Mouse (Mus musculus) kidney, postnatal 36 days (tissue): ENCODE data around the gene Stra6.

Experiments used
- DNase-seq, 2 experiments: peaks; one replicate each; pipeline ENCODE4 v3.0.0; 2021 to 2022; ENCODE audit warnings: mixed read lengths in 2 of 2

Gene Stra6

DNA sequence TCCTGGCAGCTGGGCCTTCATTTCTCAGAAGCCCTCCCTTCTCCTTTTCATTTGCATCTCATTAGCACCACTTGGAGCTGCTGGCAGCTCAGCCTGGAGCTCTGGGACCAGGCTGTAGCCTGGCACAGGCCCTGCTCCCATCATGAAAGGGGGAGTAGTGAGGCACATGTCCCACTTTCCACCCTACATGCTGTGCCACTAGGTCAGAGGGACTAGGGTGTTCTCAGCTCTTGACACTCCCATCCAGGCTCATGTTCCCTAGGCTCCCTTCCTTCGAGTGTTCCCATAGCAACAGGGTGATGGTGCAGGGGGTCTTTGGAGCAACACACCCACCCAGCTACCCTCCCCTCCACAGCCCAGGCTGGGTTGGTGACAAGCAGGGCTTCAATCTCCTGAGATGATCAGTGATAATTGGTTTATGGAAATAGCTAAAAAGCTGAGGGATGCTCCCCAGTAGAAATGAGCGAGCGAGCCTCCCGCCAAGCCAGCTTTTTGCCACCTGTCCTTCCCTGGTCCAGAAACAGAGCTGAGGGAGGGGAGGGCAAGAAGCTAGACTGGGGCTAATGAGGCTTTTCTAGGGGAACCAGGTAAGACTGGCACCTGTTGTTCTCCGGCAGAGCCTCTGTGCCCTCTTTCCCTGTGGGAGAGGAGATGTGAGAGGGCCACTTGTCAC, 33.2 kb downstream of the Stra6 start:
- no peak for DNase-seq

DNA sequence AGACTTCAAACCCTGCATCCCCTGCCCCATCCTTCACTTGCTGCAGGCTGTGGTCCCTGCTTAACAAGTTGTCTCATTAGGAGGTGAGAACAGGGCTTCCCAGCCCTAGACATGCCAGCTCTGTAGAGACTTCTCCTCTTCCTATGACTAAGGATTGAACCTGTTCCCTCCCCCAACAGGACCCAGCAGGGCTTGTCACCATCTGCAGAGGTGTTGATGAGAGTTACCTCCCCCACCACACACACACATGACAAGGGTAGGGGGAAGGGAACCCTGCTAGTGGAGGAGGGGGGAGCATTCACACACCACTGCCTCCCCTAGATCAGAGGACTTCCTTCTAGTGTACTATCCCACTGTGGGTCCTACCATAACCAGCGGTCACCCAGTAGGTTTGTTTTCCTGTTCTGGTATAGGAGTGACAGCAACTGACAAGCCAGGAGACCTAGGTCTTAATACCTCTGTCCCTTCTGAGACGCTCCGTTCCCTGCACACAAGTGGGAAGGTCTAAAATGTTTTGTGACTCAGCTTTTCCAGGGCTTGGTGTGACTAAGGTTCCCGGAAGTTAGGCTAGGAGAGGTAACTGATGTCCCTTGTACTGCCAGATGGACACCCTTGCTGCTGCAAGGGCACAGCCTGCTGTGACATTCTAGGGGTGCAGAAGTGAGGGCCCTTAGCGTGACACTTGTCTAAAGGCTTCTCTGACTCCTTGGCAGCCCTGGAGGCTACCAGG, 36.4 kb downstream of the Stra6 start:
- no peak for DNase-seq

DNA sequence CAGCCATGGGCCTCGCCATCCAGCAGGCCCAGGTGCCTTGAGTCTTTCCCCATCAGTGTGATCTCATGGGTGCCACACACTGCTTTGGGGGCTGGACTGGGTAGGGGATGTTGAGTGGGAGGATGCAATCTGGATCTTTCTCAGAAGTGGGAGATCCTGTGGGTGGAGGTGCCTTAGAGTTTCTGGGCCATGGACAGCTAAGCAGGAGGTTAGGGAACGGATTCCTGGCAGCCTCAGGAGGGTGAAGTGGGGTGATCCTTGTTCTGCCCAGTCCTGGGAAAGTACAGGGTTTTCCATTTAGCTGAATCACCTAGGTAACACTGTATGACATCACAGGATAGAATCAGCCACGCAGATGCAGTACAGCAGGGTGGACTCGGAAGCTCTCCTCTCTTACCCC, 38.4 kb downstream of the Stra6 start:
- DNase-seq, result no peak

DNA sequence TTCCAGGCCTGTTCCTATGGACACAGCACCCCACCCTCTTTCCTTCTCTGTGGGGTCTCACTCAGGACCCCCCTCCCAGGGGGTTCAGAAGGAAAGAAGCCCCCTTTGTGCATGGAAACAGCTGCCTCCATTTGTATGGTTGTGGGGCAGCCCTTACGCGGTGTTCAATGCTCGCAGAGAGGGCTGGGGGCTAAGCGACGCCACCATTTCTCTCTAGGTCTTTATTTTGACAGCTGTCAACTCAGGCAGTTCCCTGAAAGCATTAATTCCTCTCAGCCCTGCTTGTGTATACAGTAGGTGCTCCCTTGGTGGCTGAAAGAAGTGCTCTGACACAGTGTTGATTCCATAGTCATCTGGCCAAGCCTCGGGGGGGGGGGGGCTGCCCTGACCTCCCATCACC, 40.1 kb downstream of the Stra6 start:
- DNase-seq, result no peak

DNA sequence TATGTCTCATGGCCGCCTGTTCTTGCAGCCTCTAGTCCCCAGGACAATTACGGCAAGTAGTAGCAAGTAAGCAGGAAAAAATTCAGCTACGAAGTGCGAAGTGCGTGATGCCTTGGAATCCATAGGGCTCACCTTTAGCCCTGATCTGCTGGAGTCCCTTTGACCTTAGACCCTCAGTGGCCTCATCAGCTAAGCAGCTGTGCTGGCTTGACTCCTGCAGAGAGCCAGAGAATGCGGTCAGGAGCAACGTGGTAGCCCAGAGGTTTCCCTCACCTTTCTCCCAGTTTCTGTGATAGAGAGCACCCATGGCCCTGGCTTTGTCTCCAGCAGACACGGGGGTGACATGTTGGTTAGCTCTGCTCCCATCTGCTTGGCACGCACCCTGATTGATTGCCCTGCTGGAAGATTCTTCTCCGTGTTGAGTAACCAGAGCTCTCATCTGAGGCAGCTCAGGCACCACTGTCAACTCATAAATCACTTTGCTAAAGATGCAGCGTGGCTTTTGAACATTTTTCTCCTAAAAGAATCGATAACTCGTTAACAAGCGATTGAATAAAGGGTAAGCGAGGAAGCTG, 42.1 kb downstream of the Stra6 start:
- DNase-seq, result no peak

DNA sequence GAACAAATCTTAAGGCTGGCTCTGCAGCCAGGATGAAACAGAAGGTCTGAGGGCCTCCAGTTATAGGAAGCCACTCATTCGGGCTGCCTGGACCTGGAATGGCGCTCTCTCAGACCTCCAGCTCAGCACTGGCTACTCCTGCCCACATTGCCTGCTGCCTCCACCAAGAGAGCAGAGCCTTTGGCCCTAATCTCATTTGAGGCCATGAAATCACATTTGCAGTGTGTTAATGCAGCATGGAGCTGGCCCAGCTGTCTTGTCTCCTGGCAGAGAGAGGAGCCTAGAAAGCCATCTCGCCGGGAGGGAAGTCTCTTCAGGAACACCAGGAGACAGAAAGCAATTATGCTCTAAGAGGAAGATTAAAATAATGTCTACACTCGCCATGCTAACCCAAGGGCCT, 43.9 kb downstream of the Stra6 start:
- DNase-seq, result no peak

DNA sequence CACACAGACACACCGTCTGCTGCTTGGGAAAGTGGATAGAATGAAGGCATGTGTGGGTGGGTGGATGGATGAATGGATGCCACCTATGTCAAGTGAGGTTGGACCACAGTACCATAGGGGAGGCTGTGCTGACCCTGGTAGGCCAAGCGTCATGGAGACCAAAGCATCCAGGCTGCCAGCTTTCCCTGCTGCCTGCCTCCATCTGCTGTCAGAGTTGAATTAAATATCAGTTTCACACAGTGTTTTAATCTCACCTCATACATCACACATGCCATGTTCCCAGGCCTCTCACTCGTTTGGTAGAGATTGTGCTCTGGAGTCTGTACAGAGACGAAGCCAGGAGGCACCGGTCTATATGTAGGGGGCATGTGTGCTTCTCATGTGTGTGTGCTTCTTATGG, 47.2 kb downstream of the Stra6 start:
- DNase-seq, result no peak

DNA sequence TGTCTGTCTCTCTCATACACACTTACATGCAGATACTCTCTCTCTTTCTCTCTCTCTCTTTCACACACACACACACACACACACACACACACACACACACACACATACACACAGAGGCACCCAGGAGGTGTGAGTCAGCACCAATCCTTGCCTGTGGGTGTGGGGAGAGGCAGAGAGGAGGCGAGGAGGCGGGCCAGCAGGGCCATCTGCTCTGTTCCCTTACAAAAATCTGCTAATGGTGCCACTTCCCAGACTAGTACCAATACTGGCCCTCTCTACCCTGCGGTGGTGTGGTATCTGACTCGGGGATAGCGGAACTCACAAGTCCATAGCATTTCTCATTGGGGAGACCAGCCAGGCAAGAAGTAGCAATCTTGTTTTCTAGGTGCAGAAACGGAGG, 47.8 kb downstream of the Stra6 start:
- no peak for DNase-seq

DNA sequence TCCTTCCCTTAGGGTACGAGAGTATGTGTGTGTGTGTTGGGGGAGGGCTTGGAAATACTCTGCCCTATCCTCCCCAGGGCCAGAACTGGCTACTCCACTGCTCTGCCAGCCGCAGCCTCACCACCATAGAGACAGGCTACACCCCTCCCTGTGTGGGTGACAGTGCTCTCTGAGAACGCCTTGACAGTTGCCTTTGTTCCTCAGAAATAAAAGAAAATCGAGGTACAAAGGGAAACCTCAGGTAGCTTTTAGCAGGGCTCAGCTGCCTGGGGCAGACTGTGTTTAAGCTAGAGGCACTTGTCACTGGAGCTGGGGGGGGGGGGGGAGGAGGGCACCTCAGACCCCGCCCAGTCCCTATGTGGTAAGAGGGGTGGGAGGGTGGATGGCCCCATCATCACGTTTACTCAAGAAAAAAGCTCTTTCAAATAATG, 48.7 kb downstream of the Stra6 start:
- DNase-seq, result no peak

DNA sequence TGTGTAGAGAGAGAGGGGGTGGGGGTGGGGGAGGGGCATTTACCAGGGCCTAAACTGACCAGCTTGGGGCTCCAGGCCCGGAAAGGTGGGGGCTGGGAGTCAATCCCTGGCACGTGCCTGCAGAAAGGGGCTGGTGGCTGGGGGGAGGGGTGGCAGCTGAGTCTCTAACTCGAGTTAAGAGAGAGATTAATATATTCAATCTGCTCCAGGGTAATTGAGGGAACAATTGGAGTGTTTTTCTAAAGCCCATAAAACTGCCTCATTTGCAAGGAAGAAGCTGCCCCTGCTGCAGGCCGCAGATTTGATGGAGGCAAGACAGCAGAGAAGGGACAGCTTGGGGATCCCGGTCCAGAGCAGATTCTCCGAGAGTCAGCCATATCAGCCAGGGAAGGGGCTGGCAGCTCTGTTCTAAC, 49.3 kb downstream of the Stra6 start:
- peak; percentile 23 to 32 for DNase-seq

DNA sequence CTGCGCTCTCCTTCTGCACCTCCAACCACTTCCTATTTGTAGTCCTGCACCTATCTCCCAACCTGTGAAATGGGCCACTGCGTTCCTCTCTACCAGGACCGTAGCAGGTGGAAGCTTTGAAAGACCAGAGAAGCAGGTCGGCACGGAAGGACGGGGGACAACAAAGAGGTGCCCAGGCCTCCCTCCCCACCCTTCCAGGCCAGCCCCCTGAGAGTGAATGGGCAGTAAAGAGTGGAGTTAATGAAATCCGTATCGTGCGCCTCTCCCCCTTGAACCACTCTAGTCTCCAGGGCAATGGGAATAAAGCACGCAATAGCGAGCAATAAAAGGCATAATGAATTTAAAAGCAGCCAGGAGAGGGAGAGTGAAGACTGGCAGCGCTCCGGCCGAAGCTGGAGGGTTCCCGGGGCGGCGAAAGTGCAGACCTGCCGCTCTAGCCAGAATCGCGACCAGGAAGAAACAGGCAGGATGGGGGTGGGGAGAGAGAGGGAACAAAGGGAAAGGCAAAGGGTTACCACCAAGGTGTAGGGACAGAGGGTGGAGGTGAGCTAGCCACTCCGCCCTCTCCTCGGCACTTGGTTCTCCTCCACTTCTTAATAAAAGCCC, 49.8 kb downstream of the Stra6 start:
- DNase-seq, result peak; percentile 8 to 36

DNA sequence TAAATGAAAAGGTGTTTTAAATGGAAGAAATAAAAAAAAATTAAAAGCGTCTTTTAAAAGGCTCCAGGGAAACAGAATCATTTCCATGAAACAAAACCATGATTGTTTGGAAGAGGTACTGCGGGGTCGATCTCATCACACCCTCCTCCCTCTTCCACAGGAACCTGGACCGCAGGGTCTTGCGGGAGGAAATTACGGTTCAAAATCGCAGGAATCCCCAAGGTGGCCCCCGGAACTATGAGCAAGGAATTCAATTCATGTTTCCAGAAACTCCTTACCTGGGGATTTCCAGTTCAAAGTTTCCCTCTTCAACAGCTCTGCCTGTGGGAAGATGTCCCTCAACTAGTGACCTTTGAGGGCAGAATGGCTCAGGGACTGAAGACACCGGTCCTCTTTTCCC, 50.4 kb downstream of the Stra6 start:
- no peak for DNase-seq

DNA sequence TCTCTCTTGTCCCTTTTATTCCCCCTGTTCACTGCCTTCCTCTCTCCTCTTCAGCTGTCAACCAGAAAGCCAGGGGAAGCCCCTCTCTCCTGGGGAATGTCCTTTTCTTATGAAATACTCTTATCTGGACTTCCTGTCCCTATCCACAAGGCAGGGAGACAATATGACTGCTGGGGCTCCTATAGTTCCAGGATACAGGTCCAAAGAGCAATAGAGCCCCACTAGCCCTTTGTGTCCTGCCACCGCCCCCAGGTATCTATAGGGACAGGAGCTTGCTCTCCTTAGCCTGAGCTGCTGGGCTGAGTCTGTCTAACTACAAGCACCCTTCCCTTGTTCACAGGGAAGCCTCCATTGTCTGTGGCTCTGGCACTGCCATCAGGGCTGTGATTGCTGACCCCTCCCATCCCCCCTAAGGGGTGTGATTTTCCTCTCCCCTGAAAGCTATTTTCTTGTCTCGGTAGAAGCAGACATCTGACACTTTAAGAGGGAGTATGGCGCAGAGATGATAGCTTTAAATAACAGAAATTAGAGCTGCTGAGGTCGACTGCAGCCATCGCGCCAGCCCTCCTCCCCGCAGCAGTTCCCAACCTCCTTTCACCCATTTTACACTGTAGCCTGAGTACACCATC, 51.8 kb downstream of the Stra6 start:
- no peak for DNase-seq

DNA sequence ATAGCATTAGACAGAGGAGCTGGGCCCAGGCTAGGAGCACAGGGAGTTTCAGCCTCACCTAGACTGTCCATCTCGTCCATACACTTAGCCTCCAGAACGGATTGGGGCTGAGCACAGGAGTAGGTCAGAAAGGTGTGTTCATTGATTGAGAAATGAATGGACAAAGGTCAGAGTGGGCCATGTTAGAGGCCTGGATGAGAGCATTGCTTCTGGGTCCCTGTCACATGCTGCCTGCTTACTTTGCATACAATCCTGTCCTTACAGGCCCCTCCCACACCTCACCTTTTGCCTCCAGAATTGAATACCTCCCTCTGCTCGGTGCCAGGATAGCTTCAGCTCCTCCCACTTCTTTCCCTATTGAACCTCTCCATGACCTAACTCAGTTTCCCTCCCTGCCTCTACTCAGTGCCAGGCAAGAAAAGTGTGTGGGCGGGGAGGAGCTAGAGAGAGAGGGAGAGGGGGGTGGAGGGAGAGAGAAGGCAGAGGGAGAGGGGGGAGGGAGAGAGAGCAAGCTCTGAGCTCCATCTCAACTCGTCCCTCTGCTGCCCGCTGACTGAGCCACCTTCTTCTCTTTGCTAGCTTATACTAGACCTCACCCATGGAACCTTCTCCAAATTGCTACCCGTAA, 52.5 kb downstream of the Stra6 start:
- no peak for DNase-seq

DNA sequence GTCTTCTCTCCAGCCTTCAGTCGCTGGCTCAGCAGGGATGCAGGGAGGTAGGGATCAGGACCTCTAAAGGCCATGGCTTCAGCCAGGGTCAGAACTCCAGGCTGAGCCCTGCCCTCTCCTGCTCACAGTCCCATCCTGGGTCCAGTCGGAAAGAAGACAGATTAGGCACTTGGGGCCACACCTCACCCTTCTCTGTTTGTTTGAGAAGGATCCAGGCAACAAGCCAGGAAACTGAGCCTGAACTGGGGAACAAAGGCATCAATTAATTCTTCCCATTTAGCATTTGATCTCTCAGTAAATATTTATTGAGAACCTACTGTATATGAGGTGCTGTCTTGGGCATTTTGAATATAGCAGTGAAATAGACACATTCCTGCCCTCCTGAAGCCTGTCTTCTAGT, 55.1 kb downstream of the Stra6 start, which contains the start of gene Ccdc33:
Ccdc33 (minus strand) TSS at position 153 of the 400 bp plus-strand sequence.
- no peak for DNase-seq

DNA sequence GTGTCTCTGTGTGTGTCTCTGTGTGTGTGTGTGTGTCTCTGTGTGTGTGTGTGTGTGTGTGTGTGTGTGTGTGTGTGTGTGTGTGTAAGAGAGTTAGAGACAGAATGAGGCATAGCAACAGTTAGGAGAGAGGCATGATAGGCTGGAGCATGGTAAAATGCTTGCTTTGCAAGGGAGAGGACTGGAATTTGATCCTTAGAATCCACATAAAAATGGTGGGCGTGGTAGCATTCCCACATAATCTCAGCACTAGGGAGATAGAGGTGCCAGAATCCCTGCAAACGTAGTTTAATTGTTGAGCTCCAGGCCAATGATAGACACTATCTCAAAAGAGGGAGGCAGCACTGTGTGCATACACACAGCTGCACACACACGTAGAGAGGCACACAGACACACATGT, 61.5 kb downstream of the Stra6 start:
- DNase-seq, result peak in 1 of 2 experiments; percentile 21

DNA sequence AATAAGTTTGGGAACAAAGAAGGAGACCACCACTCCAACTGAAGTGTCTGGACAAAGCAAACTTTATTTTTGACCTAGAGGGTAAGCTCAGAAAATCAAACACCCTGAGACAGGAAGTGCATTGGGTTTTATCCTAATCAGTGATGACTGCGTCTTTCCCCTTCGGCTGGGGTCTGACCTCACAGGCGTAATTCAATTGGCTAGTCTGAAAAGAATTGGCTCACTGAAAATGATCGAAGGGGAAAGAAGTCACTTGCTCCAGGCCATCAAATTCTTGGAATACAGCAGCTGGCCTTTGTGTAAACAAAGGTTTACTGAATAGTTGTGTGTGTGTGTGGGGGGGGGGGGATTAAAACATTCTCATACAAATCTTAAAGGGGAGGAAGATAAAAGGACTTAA, 62.2 kb downstream of the Stra6 start:
- no peak for DNase-seq

DNA sequence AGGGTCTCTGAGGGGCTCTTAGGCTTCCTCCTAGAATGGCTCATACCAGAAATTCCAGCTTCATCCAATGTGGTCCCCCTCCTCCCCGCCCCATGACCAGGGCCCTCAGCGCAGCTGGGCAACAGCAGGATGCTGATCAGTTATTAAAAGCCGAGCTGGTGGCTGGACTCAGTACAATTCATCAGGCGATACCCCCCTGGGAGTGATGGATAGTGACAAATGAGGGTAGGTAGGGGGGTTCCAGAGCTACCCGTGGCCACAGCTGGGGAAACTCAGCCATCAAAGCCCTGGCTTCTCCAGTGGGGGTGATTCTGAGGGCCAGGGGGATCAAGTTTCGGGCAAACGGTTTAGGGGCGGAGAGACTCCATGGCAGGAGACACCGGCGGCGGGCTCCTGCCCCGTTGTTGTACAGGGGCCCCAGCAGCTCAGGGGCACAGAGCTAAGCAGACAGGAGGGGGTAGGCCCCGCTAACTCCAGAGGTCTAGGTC, 65.4 kb downstream of the Stra6 start:
- DNase-seq, result no peak

DNA sequence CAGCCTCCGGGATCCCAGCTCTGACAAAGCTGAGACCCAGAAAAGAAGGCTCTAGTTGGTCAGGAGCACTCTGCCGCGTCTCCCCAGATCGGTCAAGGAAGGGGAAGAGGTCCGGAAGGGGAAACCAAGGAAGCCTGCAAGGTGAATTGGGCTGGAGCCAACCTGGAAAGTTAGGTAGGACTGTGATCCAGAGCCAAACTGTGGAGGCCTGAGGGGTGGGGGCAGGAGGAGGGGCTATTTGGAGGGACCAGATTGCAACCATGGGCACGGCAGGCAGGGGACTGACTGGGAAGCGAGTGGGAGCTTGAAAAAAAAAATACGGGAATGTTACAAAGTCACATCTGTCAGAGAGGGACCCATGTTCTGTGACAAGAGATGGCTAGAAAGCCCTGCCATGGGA, 65.9 kb downstream of the Stra6 start:
- no peak for DNase-seq

DNA sequence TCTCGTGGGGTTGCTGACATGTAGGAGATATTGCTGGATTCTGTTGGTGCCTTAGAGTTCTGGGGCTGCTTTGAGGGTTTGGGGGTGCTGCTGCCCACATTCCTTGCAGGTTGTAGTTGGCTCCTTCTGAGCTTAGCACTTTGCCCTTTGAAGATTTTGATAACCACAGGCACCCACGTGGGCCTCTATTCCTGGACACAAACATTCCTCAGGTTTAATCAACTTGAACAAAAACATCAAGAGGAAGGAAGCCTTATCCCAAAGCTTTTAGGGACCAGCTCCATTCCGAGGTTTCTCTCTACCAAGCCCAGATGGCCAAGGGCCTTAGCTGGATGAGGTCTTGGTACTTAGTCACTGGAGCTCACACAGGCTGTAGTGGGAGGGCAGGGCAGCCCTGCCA, 67.3 kb downstream of the Stra6 start:
- peak; percentile 23 to 59 for DNase-seq

DNA sequence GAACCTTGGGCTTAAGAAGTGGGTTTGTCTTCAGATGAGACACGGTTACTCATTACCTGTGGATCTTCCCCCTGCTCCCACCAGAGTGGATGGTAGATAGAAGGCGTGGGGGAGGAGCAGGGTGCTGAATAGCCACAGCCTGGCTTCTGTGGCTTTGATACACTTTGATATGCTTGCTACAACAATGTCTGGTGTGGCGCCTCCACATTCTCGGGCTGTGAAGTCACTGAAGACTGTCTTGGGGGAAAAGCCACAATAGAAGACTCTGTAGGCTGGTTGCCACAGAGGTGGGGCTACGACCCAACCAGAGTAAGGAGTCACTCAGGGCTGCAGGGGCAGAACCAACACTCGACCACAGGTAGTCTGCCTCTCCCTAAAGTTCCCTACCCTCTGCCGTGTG, 68.1 kb downstream of the Stra6 start:
- peak in 1 of 2 experiments; percentile 31 for DNase-seq
